Mouse (Mus musculus) intestine, postnatal 0 days (tissue): ENCODE results near the gene 4930469K13Rik. TPM values are rescaled to one million over a fixed set of nuclear protein-coding genes. Genes with fewer than 3 reads are reported as not detected.
A peak's percentile ranks its signal among the peaks of the same experiment; 100 is the strongest.

ENCODE experiments used
- ATAC-seq: fragments of 200-750 bp; cut with Nextera tagmentation; 2 replicates; pipeline ENCODE4 v1.8.0; 2017; ENCODE audit warnings: mild to moderate bottlenecking, moderate TSS enrichment, moderate library complexity
- H3K27ac ChIP-seq: fragments of 300-500 bp; sonication (generic); 2 replicates; pipeline ENCODE4 v1.5.1; 2014; ENCODE audit warnings: mild to moderate bottlenecking, low read depth, low read length, moderate library complexity
- H3K27me3 ChIP-seq: fragments of 300-500 bp; sonication (generic); replicated peaks from 2 replicates; pipeline ENCODE4 v1.6.1; 2014; ENCODE audit warnings: low read length, mixed read lengths; ENCODE audit not compliant: control insufficient read depth, insufficient read depth
- H3K36me3 ChIP-seq: fragments of 300-500 bp; sonication (generic); 2 replicates; pipeline ENCODE4 v1.6.1; 2014; ENCODE audit warnings: mild to moderate bottlenecking, moderate library complexity; ENCODE audit not compliant: control insufficient read depth, insufficient read depth
- H3K4me1 ChIP-seq: fragments of 300-500 bp; sonication (generic); replicated peaks from 2 replicates; pipeline ENCODE4 v1.6.1; 2014; ENCODE audit warnings: antibody characterized with exemption, low read length, mixed read lengths; ENCODE audit not compliant: control insufficient read depth, insufficient read depth
- H3K4me2 ChIP-seq: fragments of 300-500 bp; sonication (generic); replicated peaks from 2 replicates; pipeline ENCODE4 v1.6.1; 2014; ENCODE audit warnings: low read depth, mild to moderate bottlenecking, moderate library complexity
- H3K4me3 ChIP-seq: fragments of 300-500 bp; sonication (generic); 2 replicates; pipeline ENCODE4 v1.5.1; 2014; ENCODE audit warnings: low read depth, low read length
- H3K9ac ChIP-seq: fragments of 300-500 bp; sonication (generic); 2 replicates; pipeline ENCODE4 v1.6.1; 2014; ENCODE audit warnings: mild to moderate bottlenecking, low read depth, low read length
- H3K9me3 ChIP-seq: fragments of 300-500 bp; sonication (generic); 2 replicates; pipeline ENCODE4 v1.6.1; 2016; ENCODE audit warnings: mixed run types; ENCODE audit not compliant: control insufficient read depth
- CTCF ChIP-seq: sonication (generic); IDR thresholded peaks from 2 replicates; pipeline ENCODE4 v1.5.1; 2016; ENCODE audit warnings: low read depth, mild to moderate bottlenecking, control low read depth, antibody characterized with exemption, moderate library complexity
- WGBS: fragments of 180-500 bp; shearing (Covaris S2); extraction: QIAGEN DNeasy Blood & Tissue Kit; methylation state at CpG from one replicate; pipeline ENCODE4 v1.1.7; 2014; 5-methylcytosine and 5-hydroxymethylcytosine counted together
- polyA plus RNA-seq: library from polyadenylated mRNA; unstranded; fragments of >200 nt; fragmentation: Nextera tagmentation; extraction: Ambion mirVana; gene quantifications from 2 replicates; pipeline ENCODE4 v1.2.1, GENCODE M21; 2015

4930469K13Rik gene
- polyA plus RNA-seq, 1 experiment from 2014 or later, result not detected

GRCm38 (mm10) chr11:34025091-34025490, 73.3 kb downstream of the 4930469K13Rik start:
- 68% methylated on average over 1 of the region's 1 CpGs for WGBS
- no peak for TF ChIP-seq CTCF

GRCm38 (mm10) chr11:34012007-34012652, 86.2 kb downstream of the 4930469K13Rik start:
- Histone ChIP-seq H3K4me3 (no peak overlapping the region), H3K36me3 (no peaks in the 10 kb centered on the region), H3K27ac (no peak overlapping the region), H3K4me1 (no peaks in the 10 kb centered on the region), H3K4me2 (no peak overlapping the region), H3K27me3 (no peaks in the 10 kb centered on the region), H3K9me3 (no peaks in the 10 kb centered on the region), H3K9ac (no peak overlapping the region)
- no peak for TF ChIP-seq CTCF
- no peak for ATAC-seq
- 78% methylated on average over 6 of the region's 6 CpGs for WGBS

More at GRCm38 (mm10) chr11:34025091-34025490, 73.3 kb downstream of the 4930469K13Rik start:
- Histone ChIP-seq H3K4me2 (no peak overlapping the region), H3K9me3 (no peaks in the 10 kb centered on the region), H3K4me1 (no peaks in the 10 kb centered on the region), H3K4me3 (no peak overlapping the region), H3K36me3 (no peaks in the 10 kb centered on the region), H3K27me3 (no peaks in the 10 kb centered on the region), H3K27ac (no peak overlapping the region), H3K9ac (no peak overlapping the region)
- ATAC-seq, result no peak

- no peak overlapping the region for H3K4me3 ChIP-seq
- no peaks in the 10 kb centered on the region for H3K4me1 ChIP-seq
- H3K9me3 ChIP-seq, result no peaks in the 10 kb centered on the region
- H3K27me3 ChIP-seq, result no peaks in the 10 kb centered on the region
- no peak overlapping the region for H3K4me2 ChIP-seq
- H3K9ac ChIP-seq, result no peak overlapping the region
- 46% methylated on average over 4 of the region's 4 CpGs for WGBS
- no peak for ATAC-seq
- H3K27ac ChIP-seq, result no peak overlapping the region
- H3K36me3 ChIP-seq, result no peaks in the 10 kb centered on the region
- TF ChIP-seq CTCF, result no peak
Observed at GRCm38 (mm10) chr11:34010859-34011172, 87.5 kb downstream of the 4930469K13Rik start.

GRCm38 (mm10) chr11:34010133-34010858, 88.1 kb downstream of the 4930469K13Rik start:
- Histone ChIP-seq H3K9ac (no peak overlapping the region), H3K27me3 (no peaks in the 10 kb centered on the region), H3K36me3 (no peaks in the 10 kb centered on the region), H3K9me3 (no peaks in the 10 kb centered on the region), H3K4me2 (no peak overlapping the region), H3K4me1 (no peaks in the 10 kb centered on the region), H3K27ac (peak overlapping the region; percentile 35; the same call in 1 of the 2 replicates), H3K4me3 (no peak overlapping the region)
- 60% methylated on average over 7 of the region's 7 CpGs for WGBS
- no peak for TF ChIP-seq CTCF
- ATAC-seq, result no peak

- WGBS, result 78% methylated on average over 12 of the region's 12 CpGs
- Histone ChIP-seq H3K9ac (no peak overlapping the region), H3K27me3 (no peaks in the 10 kb centered on the region), H3K36me3 (no peaks in the 10 kb centered on the region), H3K4me3 (no peak overlapping the region), H3K27ac (no peak overlapping the region), H3K9me3 (no peaks in the 10 kb centered on the region), H3K4me1 (no peaks in the 10 kb centered on the region), H3K4me2 (no peak overlapping the region)
- no peak for ATAC-seq
- TF ChIP-seq CTCF, result no peak
Observed at GRCm38 (mm10) chr11:34009316-34010087, 88.9 kb downstream of the 4930469K13Rik start.

GRCm38 (mm10) chr11:34008702-34009101, 89.7 kb downstream of the 4930469K13Rik start:
- H3K9me3 ChIP-seq, result no peaks in the 10 kb centered on the region
- H3K36me3 ChIP-seq, result no peaks in the 10 kb centered on the region
- H3K27ac ChIP-seq, result no peak overlapping the region
- ATAC-seq, result no peak
- no peak overlapping the region for H3K4me3 ChIP-seq
- no peak overlapping the region for H3K9ac ChIP-seq
- no peak overlapping the region for H3K4me2 ChIP-seq
- TF ChIP-seq CTCF, result peak; percentile 80
- WGBS, result 28% methylated on average over 9 of the region's 9 CpGs
- no peaks in the 10 kb centered on the region for H3K4me1 ChIP-seq
- H3K27me3 ChIP-seq, result no peaks in the 10 kb centered on the region
